Mouse (Mus musculus) spleen, adult 18-20 months (tissue): ENCODE data around the gene Cdr2.
"Not testable (repeated sequence)": the region's sequence is repeated elsewhere in the genome, so short reads cannot be mapped to it uniquely, and the experiment has no call there.

Experiments used
- DNase-seq, 2 experiments: peaks; one replicate each; pipeline ENCODE4 v3.0.0; 2022; ENCODE audit warnings: mixed read lengths in 2 of 2

Cdr2 gene

DNA sequence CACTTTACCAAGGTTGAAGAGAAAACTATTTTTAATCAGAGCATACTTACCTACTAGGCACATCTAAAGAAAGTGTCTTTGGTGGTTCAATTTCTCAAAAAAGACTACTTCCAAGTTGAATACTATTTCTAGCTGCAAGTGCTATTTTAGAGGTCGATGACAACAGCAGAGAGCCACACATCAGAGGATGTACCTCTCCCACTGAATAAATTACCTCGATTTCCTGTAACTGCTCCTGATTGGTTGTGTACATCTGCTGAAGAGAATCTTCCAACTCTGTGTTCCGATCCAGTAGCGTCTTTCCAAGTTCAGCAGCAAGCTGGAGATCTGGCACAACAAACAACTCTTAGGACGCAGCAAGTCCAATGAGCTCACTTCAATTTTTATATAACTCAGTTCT lies 12.0 kb downstream of the Cdr2 start:
- DNase-seq, result no peak

DNA sequence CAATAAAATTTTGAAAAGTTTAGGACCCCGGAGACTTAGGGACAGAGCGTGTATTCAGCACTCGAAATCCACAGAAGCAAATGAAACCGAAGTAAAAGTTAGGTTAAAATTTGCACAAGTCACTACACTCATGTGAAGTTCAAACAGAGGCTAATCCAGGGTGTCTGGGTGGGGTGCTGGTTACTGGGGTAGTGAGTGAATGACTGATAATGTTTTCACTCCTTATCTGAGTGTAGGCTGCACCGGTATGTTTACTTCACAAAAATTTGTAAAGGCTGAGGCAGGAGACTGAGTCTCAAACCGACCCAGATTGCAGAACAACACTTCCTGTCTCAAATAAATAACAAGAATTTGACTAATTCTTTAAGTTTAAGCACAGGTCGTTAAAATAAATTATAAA lies 12.9 kb downstream of the Cdr2 start:
- no peak for DNase-seq

DNA sequence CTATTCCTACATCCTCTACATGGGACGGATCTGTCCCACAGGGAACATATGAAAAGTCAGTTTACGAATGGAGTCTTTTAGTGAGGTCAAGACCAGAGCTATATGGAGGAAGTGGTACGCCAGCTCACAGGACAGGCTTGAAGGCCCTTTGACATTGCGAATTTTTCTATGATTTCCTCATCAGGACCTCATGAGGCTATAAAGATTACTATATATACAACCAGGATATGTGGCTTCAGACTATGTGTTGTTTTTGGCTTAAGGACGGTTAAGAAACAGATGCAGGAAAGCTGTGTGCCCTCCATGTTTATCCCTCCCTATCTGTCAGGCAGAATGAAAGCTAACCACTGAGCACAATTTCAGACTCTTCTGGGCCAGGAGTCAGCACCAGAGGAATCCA lies 19.0 kb downstream of the Cdr2 start:
- DNase-seq, result no peak

DNA sequence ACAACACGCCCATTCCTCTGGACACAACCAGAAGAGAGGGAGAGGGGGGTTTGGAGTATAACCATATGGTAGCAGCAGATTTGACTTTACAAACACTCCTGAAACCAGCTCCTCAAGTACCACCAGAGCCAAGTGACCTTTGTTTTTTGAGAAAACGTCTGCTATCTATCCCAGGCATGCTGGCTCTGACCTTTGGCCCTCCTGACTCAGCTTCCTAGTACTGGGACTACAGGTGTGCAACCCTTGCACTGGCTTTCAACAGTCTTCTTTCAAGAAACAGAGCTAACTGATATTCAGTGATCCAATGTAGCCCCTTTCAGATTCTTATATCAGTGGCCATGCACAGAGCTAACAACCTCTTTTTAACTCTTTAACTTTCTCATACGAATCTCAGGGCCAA lies 20.2 kb downstream of the Cdr2 start:
- DNase-seq, result no peak

DNA sequence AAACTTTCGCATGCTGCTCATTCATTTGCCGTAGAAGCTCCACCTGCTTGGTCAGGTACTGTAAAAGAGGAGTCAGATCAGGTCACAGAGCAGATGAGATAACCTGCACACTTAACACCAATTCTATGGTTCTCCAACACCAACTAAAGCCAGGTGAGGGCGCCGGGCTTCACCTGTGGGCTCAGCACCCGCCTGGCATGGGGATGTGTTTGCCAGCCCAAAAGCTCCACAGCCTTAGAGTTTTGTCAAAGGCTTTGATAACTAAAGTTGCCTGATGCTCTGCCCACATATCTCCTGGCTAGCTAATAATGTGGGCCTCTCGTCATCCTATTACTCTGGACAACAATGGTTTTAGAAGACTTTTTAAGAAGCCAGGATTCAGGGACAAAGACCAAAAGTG lies 21.5 kb downstream of the Cdr2 start:
- DNase-seq, result no peak

DNA sequence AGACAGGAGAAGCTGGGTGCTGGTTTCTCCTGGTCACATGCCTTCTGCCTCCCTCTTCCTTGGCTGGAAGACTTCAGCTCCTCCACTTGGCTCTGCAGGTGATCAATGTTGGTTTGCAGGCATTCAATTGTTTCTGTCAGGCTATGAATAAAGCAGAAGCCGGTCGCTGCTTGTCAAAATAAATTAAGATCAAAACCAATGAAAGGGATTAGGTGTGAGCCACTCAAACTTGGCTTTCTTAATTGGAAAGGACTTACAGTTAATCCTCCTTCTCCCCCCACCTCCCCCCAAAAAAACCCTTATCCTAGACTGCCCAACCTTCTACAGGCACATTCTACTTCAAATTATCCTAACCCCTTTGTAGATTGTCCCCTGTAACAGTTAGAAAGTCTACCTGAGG lies 22.0 kb downstream of the Cdr2 start:
- DNase-seq, result no peak

DNA sequence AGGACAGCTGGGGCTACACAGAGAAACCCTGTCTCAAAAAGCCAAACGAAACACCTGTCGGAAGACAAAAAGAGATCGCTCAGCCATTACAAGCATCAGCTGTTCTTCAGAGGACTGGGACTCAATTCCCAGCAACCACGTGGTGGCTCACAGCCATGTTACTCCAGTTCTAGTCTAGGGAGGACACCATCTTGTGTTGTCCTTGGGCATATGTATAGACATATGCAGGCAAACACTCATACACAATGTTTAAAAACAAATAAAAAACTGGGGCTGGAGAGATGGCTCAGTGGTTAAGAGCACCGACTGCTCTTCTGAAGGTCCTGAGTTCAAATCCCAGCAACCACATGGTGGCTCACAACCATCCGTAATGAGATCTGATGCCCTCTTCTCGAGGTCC lies 28.5 kb downstream of the Cdr2 start:
- not testable (repeated sequence) for DNase-seq

DNA sequence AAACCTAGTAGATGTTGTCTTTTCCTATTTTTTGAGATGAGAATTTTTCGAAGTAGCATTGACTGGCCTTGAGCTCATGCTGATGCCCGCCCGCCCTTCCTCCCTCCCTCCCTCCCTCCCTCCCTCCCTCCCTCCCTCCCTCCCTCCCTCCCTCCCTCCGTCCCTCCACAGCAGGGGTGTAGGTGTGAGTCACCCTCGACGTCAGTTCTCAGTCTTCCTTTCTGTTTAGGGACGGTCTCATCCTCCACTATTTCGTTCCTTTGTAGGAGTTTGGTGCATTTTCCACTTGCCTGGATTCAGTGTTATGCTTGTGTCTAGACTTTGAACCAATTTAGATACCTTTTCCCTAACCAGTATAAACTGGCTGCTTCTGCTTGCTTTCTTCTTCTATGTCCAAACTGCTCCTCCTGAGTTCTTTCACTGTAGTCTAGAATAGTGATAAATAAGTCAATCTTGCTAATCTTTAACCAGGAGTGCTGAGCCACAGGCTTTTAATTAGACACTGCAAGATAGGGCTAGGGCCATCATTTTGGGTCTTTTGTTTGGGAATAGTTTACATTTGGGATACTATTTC lies 38.1 kb downstream of the Cdr2 start:
- no peak for DNase-seq

DNA sequence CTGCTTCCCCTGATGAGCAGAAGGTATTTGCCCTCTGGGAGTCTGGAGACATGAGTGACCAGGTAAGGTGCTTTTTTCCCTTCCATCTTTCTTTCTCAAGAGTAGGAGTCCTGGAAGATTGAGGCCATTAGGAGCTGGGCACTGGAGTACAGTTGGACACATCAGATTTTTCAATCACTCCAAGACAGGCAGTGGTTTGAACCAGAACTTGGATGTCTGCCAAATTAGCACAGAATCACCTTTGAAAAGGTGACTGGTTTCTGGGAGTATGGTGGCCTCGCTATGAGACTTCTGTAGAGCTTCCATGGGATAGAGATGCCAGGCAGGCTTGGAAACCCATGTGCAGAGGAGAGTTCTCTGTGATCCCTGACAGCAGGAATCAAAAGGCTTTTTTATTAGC lies 39.6 kb downstream of the Cdr2 start:
- DNase-seq, result no peak

DNA sequence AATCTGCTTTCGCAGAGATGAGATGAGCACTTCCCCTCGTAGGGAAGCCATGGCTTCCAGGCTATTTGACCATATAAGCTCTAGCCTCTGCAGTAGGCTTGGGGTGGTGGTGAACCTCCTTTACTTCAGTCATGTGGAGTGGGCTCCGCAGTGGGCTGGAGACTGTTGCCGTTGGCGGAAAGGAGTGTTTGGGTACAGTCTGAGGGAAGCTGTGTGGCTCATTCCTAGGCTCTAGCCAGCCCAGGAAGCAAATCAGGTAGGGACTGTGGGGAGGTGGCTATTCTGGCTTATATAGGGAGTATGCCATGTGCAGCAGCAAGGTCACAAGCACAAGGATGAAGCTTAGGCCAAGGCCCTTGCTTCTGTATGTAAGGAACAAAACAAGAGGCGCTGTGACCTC lies 40.9 kb downstream of the Cdr2 start:
- DNase-seq, result no peak

DNA sequence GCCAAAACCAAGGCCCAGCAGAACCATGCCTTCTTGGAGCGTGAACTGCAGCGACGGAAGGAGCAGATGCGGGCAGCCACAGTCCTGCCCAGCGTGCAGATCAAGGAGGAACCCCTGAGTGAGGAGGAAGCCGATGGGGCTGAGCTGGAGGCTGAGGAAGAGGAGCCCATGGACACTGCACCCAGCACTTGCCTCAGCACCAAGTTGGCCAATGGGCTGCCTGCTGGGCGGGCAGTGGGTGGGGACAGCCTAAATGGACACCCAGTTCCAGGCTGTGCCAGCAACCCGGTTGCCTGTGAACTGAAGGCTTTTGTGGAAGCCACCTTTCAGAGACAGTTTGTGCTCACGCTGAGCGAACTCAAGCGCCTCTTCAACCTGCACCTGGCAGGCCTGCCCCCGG lies 41.8 kb downstream of the Cdr2 start:
- DNase-seq, result no peak

DNA sequence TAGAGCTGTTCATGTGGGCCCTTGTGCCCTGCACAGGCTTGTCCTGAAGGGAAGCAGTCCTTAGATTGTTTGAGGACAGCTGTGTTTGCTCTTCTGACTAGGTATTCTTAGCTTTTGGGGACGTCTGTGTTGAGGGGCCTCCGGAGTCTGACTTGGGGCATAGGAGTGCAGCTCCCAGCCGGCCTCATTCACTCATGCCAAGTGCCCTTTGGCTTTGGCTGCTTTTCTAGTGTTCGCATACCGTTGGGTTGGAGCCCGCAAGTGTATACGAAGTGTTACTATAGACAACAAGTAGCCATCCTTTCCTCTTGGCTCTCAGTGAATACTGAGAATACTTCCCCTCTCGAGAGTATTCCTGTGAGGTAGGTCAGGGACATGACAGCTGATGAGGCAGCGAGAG lies 43.9 kb downstream of the Cdr2 start:
- DNase-seq, result no peak

DNA sequence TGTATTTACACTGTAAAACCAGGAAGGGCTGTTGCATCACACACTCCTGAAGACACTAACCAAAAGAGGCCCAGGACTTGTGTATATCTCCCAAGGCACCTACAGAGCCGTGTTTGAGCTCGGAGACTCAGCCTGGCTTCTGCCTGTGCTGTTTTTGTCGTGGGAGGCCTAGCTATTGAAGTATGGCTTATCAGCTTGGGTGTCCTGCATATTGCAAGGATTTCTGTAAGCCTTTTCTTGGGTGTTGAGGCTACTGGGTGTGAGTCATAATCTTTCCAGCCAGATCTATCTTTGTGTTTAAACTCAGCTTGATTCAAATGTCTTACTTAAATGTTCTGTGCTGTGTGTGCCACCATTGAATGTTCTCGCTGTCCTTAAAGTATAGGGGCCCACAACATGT lies 45.6 kb downstream of the Cdr2 start:
- no peak for DNase-seq

DNA sequence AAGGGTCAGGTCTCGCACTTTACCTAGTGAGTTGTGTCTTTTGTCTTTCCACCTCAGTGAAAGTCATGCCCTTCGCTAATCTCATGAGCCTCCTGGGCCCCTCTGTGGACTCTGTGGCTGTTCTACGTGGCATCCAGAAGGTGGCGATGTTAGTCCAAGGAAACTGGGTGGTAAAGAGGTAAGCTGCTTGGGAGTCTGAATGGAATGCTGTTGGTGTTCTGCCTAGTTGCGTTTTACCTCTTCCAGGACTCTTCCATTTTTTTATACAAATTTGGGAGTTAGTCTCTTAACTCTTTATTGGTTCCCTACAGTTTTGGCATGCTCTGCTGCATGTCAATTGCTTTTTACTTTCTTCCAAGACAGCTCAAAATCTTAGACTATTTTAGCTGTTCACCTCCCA lies 47.4 kb downstream of the Cdr2 start:
- DNase-seq, result peak in 1 of 2 experiments; percentile 35

DNA sequence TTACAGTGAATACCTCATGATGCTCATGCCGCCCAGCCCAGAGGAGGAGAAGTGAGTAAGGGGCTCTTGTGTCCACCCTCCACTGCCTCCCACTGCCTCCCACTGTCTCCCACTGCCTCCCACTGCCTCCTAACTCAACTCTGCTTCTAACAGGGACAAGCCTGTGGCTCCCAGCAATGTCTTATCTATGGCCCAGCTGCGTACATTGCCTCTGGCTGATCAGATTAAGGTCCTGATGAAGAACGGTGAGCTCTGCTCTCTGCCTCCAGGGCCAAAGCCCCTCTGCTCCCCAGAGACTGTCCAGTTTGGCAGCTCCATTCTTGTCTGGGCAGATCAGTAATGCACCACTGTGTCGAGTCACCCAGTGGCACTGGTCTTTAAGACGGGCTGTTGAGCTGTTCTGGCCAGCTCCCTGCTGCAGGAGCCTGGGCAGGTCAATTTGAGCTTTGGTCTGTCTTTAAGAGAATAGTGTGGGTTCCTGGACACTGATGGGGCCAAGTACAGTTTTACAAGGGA lies 48.4 kb downstream of the Cdr2 start:
- no peak for DNase-seq

DNA sequence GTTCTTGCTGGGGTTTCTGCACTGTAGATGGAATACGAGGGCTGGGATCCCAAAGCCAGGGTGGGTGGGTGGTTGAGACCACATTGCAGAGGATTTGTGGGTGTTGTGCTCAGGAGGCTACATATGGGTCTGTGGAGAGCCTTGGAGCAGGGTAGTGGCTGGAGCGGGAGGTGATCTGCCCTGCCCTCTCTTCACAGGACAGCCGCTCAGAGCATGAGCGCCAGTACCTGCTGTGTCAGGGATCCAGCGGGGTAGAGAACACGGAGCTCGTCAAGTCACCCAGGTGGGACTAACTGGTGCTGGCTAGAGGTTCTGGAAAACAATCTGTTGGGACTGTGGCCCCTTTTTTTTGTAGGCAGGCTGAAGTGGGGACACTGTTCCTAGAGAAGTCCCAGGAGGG lies 49.0 kb downstream of the Cdr2 start:
- no peak for DNase-seq

DNA sequence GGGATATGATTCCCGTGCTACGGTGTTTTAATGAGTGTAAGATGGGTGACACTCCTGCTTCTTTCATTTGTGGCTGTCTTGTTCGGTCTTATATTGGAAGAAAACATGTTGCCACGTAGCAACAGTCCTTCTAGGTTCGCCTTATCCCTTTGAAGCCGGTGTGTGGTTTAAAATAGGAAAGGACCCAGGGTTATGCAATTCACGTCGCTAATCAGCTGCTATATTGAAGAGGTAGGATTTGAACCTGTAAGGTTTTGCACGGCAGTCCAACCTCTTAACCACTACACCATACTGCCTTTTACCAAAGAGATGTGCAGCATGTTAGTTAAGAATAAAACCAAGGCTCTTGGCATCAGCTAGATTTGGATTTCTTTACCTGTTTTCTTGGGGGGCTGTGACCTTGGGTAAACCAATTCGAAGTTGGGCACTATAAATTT lies 63.6 kb downstream of the Cdr2 start:
- DNase-seq, result peak in 1 of 2 experiments; percentile 58

DNA sequence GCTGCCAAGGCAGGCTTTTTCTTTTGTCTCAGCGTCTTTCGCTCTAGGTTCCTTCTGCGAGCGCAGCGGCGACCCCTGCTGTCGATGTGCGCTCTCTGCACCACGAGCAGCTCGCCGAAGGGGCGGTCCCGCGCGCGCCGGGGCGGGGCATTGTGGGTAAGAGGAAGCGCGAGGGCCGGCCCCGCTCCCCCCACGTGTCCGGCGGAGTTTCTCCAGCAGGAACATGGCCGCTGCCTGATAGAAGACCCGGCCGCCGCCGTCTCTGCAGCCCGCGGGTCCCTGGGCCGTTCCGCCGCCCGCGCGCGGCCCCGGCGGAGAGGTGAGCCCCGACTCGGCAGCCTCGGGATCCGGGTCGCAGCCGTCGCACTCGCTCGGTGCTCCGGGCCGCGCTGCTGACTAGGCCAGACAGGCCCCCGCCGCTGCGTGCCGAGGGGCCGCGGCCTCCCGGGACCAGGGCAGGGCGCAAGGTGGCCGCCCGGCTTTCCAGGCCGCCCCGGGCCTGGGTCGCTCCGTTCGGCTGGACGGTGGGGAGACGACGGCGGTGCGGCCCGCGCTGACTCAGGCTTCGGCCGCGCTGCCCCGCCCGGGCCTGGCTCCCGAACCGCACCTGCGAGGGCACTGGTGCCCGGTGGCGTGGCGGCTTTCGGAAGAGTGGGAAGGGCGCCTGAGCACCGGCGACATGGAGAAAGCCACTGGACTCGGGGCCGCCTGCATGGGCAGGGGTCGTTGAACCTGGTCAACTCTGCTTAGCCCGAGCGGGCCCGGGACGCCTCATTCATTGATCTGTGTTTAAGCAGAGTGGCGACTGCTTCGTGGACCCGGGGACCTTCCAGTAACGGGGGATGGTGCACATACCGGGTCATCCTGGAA lies 64.3 kb downstream of the Cdr2 start, which contains the start of gene Polr3e:
Gene Polr3e (plus strand): TSS at position 153 of the 870 bp plus-strand sequence.
- peak; percentile 99 to 100 for DNase-seq

DNA sequence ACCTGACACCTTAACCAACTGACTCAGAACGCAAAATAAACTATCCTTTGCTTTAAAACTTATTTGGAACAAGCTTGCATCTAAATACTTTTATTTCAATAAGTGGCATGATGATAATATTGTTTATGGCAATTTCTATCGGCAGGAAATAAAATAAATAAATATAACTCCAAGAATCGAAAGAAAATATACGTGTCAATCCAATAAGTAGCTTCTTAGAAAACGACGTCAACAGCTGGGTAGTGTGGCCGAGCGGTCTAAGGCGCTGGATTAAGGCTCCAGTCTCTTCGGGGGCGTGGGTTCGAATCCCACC lies 64.9 kb downstream of the Cdr2 start:
- no peak for DNase-seq

DNA sequence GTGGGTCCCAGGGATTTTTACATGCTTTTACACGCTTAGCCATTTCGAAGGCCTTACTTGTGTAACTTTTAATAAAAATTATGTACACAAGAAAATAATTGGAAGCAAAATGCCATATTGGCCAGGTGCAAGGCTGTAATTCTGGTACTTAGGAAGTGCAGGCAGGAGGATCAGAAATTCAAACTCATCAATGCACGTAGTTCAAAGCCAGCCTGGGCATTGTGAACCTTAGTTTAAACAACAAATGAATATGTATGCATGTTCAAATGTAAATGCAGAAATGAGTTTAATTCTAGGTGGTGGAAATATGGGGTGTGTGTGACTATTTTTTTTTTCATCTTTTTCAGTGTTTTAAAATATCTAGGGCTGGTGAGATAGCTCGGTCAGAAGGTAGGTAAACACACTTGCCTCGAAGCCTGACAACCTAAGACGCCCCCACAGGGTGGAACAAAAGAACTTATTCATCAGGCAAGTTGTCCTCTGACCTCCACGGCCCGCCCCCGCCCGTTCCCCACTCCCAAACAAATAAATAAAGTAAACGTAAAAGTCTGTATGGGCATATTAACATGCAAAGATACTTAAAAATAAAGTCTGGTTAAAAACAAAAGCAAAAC lies 65.7 kb downstream of the Cdr2 start:
- no peak for DNase-seq

DNA sequence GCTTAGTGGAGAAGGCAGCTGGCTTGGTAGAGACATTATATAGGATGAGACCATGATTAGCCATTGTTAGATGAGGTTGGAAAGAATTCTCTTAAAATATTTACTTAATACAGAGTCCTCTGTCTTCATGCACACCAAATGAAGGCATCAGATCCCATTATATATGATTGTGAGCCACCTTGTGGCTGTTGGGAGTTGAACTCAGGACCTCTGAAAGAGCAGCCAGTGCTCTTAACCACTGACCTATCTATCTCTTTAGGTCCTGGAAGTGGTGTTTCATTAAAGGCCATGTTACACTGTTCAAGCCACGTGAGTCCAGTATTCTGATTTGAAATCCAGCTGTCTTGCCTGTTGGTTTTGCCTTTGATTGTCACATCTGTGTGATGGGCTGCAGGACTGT lies 68.8 kb downstream of the Cdr2 start:
- DNase-seq, result no peak

DNA sequence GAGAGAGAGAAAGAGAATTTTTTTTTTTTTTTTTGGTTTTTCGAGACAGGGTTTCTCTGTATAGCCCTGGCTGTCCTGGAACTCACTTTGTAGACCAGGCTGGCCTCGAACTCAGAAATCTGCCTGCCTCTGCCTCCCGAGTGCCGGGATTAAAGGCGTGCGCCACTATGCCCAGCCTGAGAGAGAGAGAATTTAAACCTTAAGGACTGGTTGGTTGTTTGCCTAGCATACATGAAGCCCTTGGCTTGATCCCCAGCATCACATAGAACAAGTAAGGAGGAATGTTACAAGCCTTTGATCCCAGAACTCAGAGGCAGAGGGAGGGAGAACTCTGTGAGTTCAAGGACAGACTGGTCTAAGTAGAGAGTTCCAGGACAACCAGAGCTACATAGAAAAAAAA lies 70.8 kb downstream of the Cdr2 start:
- not testable (repeated sequence) for DNase-seq

DNA sequence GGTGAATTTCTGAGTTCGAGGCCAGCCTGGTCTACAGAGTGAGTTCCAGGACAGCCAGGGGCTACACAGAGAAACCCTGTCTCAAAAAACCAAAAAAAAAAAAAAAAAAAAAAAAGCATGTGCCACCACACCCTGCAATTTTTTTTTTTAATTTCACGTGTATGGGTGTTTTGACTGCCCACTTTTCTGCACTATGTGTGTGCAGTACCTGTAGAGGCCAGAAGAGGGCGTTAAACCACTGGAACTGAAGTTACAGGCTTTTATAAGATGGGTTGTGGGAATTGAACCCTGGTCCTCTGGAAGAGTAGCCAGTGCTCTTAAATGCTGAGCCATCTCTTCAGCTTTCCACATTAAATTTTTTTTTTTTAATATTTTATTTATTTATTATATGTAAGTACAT lies 71.9 kb downstream of the Cdr2 start:
- DNase-seq, result not testable (repeated sequence)
